Mouse (Mus musculus): ENCODE measurements at regions not wholly inside any gene's neighbourhood (a gene's known extent, or its start where the extent isn't known, plus 50 kb on each side); places are given as distances from the start of the nearest gene placed in this dataset.

- TF ChIP-seq TAL1 (IDR thresholded peaks at IDR 0.05; ENCODE audit: low read length) (no peak), CHD2 (IDR thresholded peaks at IDR 0.05; ENCODE audit: low read length) (no peak), POLR2A (IDR thresholded peaks at IDR 0.05; ENCODE audit: control insufficient read depth in 1 of 2, insufficient read depth in 1 of 2, low read depth in 1 of 2, low read length in 2 of 2, poor library complexity in 1 of 2) (no peak), GATA1 (IDR thresholded peaks at IDR 0.05; ENCODE audit: low read depth, low read length) (no peak), CTCF (IDR thresholded peaks at IDR 0.05 in 2 of 3, conservative IDR thresholded peaks at IDR 0.05 in 1 of 3; ENCODE audit: control insufficient read depth in 1 of 3, insufficient read depth in 1 of 3, low read depth in 2 of 3, low read length in 3 of 3, poor library complexity in 1 of 3, severe bottlenecking in 1 of 3) (no peak), MAFK (IDR thresholded peaks at IDR 0.05; ENCODE audit: borderline replicate concordance, low read depth, low read length) (no peak), ZKSCAN1 (IDR thresholded peaks at IDR 0.05; ENCODE audit: low read depth, low read length) (no peak), MXI1 (IDR thresholded peaks at IDR 0.05; ENCODE audit: low read depth, low read length) (no peak), RCOR1 (IDR thresholded peaks at IDR 0.05; ENCODE audit: low read depth, low read length) (no peak), RAD21 (IDR thresholded peaks at IDR 0.05; ENCODE audit: low read depth, low read length) (no peak), POLR2AphosphoS2 (IDR thresholded peaks at IDR 0.05; ENCODE audit: low read length) (no peak), POLR2AphosphoS5 (IDR thresholded peaks at IDR 0.05; ENCODE audit: borderline replicate concordance, low read depth, low read length) (no peak)
Observed at GRCm38 (mm10) chr1:137106444-137106843, 146.2 kb upstream of the Nr5a2 start.

All from MEL (cell line).